Mouse (Mus musculus) adrenal gland, adult 10 weeks (tissue): ENCODE measurements around the gene Lamp1. TPM values are rescaled to one million over a fixed set of nuclear protein-coding genes. Genes with fewer than 3 reads are reported as not detected.

Source experiments
- polyA plus RNA-seq: library from polyadenylated mRNA; stranded (reverse); fragments of 350-450 nt; fragmentation: Illumina TruSeq; extraction: RNeasy Lipid Tissue Mini Kit (QIAGEN cat#74804); gene quantifications from one replicate; pipeline ENCODE4 v1.2.3, GENCODE M21; 2014; ENCODE audit warnings: low read depth, low replicate concordance

Gene Lamp1
- 580 TPM for polyA plus RNA-seq

GRCm38 (mm10) chr8:13158718-13159376 lies at the start of gene Lamp1:
Gene Lamp1, plus strand, starts transcription at chr8:13159161.

DNA sequence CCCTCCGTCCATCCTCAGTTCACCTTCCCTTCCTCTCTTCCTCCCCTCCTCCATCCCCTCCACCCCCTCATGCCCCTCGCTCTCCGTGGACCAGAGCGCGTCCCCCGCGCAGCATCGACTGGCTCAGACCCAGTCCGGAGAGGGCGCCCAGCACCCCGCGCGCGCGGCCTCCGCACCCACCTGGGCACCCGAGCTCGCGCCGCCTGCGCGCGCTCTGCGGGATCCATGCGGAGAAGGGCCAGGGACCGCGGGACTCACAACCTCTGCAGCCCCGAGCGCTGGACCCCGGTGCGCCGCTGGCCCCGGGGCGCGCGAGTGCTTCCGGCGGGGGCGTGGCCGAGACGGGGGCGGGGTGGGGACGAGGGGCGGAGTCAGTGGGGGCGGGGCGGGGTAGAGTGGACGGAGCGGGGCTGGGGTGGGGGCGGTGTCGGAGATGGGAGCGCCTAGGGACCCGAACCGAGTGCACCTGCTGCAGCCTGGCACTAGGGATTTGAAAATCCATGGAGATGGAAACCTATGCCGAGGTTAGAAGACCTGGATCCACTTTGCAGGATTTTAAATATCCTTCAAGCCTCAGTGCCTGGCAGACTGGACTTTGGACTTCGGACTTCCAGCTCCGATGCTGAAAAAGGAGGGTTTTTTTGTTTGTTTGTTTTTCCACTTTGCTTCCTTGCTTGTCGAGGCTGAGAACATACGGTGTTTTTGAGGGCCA lies 41.5 kb downstream of the Lamp1 start, which contains the start of gene Grtp1:
Gene Grtp1 (minus strand): TSS at position 320 of the 712 bp plus-strand sequence.

Other genes starting within 250 kb of the Lamp1 start
- gene F7, start 133.1 kb upstream of the Lamp1 start, polyA plus RNA-seq: not detected
- not detected for gene F10, start 121.9 kb upstream of the Lamp1 start, polyA plus RNA-seq
- gene Proz, start 98.2 kb upstream of the Lamp1 start, polyA plus RNA-seq: not detected
- gene Pcid2, start 53.7 kb upstream of the Lamp1 start, polyA plus RNA-seq: 15.9 TPM
- 242 TPM for gene Cul4a, start 53.5 kb upstream of the Lamp1 start, polyA plus RNA-seq
- gene Grtp1, start 41.5 kb downstream of the Lamp1 start, polyA plus RNA-seq: 7.3 TPM
- gene Adprhl1, start 95.0 kb downstream of the Lamp1 start, polyA plus RNA-seq: not detected
- gene Dcun1d2, start 129.0 kb downstream of the Lamp1 start, polyA plus RNA-seq: 24.9 TPM
- gene Tmco3, start 129.0 kb downstream of the Lamp1 start, polyA plus RNA-seq: 20.1 TPM
- gene Tfdp1, start 179.6 kb downstream of the Lamp1 start, polyA plus RNA-seq: 30.7 TPM
- not detected for gene Atp4b, start 237.7 kb downstream of the Lamp1 start, polyA plus RNA-seq
- gene Grk1, start 245.9 kb downstream of the Lamp1 start, polyA plus RNA-seq: not detected